Mouse (Mus musculus) 3T3-L1 (cell line): ENCODE measurements at regions not wholly inside any gene's neighbourhood (a gene's known extent, or its start where the extent isn't known, plus 50 kb on each side); places are given as distances from the start of the nearest gene placed in this dataset.
A peak's percentile ranks its signal among the peaks of the same experiment; 100 is the strongest.

Source experiments
- DNase-seq: peaks from one replicate; pipeline ENCODE4 v3.0.0-alpha.2; 2015; ENCODE audit warnings: low read depth, low spot score

- no peak for DNase-seq
Observed at GRCm38 (mm10) chr1:103762044-103762663, 1006.2 kb upstream of the Cdh20 start.

GRCm38 (mm10) chr1:103762745-103763144 lies 1005.6 kb upstream of the Cdh20 start:
- no peak for DNase-seq

- no peak for DNase-seq
Observed at GRCm38 (mm10) chr1:103767315-103767714, 1001.0 kb upstream of the Cdh20 start.

DNA sequence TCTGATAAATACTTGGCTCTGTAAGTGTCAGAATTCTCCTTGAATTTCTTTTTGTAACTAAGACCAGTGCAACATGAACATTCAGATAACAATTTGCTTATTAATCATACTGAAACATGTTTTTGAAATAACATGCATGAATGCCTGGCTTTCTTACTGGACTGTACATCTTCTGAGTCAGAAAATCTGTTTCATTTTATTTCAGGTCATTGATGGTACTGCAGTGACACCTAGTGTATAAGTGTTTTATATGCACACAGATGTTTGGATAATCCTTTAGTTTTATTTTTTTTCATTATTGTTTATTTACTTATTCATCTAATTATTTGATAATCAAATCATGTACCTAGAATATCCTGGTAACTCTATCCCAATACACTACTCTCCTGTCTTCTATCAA lies 983.6 kb upstream of the Cdh20 start:
- DNase-seq, result peak; percentile 31

GRCm38 (mm10) chr1:103796337-103796736 lies 972.0 kb upstream of the Cdh20 start:
- no peak for DNase-seq

DNA sequence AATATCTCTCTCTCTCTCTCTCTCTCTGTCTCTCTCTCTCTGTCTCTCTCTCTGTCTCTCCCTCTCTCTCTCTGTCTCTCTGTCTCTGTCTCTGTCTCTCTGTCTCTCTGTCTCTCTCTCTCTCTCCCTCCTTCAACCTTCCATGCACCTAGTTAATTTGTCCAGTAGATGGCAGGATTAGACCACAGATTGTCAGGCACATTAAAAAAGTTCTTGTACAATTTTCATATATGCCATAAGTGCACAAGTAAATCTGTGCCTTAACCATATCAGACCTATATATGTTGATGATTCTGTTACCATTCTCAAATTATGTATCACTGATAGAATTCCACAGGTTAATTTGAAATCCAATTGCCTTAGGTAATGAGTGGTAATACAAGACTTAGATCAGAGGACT lies 969.0 kb upstream of the Cdh20 start:
- peak; percentile 50 for DNase-seq

DNA sequence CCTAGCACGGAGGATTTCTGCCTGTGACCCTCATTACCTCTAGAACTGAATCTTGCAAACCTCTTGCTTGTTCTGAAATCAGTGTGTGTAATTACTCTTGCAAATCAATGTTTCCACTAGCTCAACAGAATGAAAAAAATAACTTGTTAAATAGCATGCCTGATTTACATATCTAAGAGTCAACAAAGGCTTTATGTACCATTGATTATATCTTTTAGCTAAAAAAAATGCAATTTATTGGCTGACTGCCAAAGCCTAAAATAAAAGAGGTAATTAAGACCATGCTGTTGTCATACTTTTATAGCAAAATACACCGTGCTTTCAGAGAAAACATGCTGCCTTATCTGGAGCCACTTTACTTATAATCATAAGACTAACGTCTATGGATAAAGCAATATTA lies 950.4 kb upstream of the Cdh20 start:
- no peak for DNase-seq
